Mouse (Mus musculus): ENCODE measurements around the gene Il22ra1.

DNA sequence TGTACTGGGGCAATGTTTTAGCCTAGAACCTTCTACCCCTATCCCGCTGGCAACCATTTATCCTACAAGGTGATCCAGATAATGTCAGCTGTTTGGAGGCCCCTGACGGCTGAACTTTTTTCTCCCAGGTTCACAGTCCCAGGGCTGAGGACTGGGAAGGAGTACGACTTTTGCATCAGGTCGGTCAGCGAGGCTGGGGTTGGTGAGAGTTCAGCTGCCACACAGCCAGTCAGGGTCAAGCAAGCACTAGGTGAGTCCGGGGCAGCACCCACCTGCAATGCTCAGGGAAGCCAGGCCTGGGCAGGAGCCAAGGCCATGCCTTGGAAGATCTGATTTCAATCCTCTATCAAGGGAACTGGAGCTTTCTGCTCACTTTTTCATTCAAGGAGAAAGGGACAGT, 59.3 kb downstream of the Il22ra1 start:
- no peak for TF ChIP-seq POLR2A (IDR thresholded peaks at IDR 0.05; ENCODE audit: low read depth, low read length)
- no peak for TF ChIP-seq CTCF (IDR thresholded peaks at IDR 0.05; ENCODE audit: extremely low read depth, insufficient read length, insufficient replicate concordance, low read depth, low read length)
